Mouse (Mus musculus): ENCODE results near the gene Zfp697. TPM values are rescaled to one million over a fixed set of nuclear protein-coding genes. Genes with fewer than 3 reads are reported as not detected.
"Not testable (repeated sequence)": the region's sequence is repeated elsewhere in the genome, so short reads cannot be mapped to it uniquely, and the experiment has no call there.

Gene Zfp697
- polyA plus RNA-seq, 1 experiment: not detected

DNA sequence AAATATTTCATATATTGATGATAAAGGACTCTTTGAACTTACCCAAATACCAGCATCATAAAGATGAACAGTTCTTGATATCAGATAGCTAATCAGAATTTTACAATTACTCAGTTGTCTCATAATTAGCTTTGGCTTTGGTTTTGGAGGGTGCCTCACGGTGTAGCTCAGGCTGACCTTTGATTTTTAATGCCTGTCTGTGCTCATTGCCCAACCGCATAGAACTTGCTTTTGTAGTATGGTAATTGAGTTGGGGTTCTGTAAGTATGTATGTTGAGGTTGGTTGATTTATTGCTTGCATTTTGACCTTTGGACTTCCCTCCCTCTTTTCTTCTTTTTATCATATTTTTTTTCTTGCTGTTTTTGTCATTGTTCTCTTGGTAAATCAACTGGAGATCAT is 31.5 kb downstream of the Zfp697 start:
- TF ChIP-seq GATA1 (IDR thresholded peaks at IDR 0.05; ENCODE audit: low read length): no peak

DNA sequence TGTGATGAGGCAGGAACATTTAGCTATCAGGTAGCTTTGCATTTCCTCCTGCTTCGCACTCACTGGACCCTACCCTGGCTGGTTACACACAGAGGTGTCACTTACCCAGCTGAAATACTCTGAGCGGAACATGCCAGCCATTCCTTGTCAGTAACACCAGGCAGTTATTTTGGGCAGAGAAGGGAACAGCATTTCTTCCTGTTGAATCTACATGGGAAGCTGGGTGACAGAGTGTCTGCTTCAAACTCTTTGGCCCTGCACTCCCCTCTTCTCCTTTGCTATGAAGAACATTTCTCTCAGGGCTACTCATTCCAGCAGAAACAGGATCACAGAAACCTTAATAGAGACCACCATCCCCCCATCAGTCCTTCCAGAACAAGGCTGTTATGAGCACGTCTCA is 32.0 kb downstream of the Zfp697 start:
- TF ChIP-seq GATA1 (IDR thresholded peaks at IDR 0.05; ENCODE audit: low read length): no peak

DNA sequence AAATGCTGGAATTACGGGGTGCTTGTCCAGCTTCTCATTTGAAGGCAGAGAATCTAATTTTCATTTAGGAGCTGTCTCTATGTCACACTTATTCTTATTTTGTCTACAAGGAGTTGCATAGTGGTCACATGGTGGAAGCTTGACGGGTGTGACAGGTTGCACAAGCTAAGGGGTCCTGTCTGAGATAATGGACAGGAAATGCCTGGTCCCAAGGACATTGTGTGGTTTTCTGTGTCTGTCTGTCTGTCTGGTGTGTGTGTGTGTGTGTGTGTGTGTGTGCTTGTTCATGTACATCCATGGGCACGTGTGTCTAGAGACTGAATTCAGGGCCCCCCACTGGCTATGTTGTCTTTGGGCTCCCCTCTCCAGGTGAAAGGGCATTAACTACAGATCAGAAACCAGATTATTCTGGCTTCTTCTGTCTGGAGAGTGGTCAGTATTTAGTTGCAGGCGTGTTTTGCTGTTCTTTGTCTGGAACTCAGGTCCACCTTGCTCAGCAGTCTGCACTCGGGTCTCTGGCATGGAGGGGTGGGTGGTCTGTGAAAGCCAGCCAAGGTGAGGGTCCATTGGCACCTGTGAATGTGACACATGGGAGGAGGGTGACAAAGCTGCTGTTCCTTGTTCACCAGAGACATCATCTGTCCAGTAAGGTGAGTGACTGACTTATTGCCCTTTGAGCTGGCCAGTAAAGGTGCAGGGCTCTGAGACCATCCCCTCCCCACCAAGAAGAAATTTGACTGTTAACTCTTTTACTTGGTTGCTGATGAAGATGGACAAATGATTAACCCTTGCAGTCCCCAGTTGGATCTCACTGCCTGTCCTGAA is 34.4 kb downstream of the Zfp697 start:
- TF ChIP-seq GATA1 (IDR thresholded peaks at IDR 0.05; ENCODE audit: low read length): no peak

DNA sequence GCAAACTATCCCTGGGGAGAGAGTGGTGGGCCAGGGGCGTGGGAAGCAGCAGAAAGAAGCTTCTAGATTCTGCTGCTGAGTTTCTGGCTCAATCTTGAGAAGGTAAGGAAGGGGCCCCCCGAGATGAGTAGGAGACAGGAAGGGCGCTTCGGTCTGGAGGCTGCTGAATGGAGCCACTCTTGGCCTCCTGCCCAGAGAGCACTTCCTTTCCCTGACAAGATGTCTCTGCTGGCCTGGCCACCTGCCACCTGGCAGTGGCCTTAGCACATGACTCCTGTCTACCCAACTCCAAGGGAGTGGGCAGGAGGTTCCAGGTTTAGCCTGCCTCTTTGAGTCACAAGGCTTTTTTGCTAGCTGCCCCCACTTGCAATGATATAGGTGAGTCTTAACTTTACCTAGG is 35.1 kb downstream of the Zfp697 start:
- TF ChIP-seq GATA1 (IDR thresholded peaks at IDR 0.05; ENCODE audit: low read length): no peak

DNA sequence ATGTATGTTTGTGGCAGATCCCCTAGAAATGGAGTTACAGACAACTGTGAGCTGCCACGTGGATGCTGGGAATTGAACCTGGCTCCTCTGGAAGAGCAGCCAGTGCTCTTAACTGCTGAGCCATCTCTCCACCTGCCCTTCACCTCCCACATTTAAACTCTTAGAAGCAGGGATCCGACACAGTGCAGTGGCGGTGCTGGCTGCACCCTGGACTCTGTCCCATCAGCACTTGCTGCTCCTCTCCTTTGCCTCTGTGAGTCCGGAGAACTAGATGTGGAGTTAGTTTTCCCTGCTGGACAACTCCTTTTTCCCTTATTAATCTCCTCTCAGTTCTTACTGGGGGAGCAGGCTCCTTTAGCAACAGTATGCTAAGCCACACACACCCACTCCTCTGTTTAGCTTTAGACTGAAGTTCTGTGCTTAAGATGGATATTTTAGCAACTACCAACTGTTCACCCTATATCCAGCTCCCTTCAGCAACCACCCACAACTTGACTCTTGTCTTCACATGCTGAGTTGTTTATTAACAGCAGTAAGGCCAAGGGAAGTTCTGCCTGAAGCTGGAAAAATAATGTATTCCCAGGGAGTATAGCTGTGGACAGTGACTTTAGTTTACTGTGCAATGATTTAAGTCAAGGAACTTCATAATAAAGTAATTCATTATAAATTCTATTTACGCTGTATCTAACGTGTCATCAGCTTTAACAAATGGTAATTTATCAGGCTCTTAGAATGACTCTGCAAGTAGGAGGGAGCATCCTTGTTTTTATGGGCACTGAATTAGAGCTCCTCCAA is 36.9 kb downstream of the Zfp697 start:
- TF ChIP-seq GATA1 (IDR thresholded peaks at IDR 0.05; ENCODE audit: low read length): no peak

DNA sequence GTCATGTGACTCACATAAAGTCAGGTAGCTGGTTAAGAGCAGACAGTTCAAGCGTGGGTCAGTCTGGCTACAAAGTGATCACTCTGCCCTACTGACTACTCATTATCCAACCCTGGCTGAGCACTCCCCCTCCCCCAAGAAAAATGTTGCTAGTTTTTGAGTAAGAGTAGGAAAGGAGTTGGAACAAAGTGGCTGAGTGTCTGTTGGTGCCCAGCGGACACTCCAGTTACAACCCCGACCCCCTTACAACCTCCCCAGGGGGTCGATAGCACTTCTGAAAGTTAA is 37.5 kb downstream of the Zfp697 start:
- no peak for TF ChIP-seq GATA1 (IDR thresholded peaks at IDR 0.05; ENCODE audit: low read length)

DNA sequence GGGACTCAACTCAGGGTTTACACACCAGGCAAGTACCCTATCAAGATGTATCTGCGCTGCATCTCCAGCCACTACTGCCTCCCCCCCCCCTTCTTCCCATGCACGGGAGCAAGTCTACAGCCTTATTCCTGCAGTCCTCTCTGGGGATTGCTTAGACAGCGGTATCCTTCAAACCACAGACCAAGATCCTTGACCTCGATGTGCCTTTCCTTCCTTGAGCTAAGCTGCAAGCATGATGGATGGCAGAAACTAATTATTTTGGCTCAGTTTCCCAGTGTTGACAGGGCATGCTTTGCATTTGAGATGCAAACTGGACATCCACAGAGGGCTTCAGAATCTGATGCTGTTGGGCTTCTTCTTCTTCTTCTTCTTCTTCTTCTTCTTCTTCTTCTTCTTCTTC is 40.7 kb downstream of the Zfp697 start:
- no peak for TF ChIP-seq GATA1 (IDR thresholded peaks at IDR 0.05; ENCODE audit: low read length)

DNA sequence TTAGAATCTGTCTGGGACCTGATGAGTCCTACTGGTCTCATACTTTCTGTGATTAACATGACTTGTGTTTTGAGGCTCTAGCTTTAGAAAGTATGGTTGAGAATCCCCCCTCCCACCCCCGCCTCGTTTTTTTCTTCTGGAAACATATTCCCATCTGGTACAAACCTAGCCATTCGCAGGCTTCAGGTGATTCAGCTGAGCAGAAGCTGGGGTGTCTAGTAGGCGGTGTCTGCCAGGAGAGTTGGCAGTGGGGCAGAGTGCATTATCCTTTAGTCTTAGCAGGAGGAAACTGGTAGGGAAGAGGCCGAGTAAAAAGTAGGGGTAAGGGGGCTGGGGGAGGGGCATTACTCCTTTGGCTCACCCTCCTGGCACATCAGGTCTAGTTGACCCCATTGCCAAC is 44.5 kb downstream of the Zfp697 start:
- no peak for TF ChIP-seq GATA1 (IDR thresholded peaks at IDR 0.05; ENCODE audit: low read length)

DNA sequence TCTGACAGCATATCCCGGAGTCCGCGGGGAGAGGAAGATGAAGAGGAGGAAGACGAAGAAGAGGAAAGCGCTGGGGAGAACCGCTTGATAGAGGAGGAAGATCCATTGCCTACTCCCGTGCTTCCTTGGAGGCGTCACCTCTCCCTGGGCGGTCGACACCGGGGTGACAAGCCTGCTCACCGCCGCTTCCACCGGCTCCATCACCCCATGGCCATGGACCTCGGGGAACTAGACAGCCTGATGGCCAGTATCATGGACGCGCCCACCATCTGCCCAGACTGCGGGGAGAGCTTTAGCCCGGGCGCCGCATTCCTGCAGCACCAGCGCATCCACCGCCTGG is 45.0 kb downstream of the Zfp697 start:
- TF ChIP-seq GATA1 (IDR thresholded peaks at IDR 0.05; ENCODE audit: low read length): no peak

DNA sequence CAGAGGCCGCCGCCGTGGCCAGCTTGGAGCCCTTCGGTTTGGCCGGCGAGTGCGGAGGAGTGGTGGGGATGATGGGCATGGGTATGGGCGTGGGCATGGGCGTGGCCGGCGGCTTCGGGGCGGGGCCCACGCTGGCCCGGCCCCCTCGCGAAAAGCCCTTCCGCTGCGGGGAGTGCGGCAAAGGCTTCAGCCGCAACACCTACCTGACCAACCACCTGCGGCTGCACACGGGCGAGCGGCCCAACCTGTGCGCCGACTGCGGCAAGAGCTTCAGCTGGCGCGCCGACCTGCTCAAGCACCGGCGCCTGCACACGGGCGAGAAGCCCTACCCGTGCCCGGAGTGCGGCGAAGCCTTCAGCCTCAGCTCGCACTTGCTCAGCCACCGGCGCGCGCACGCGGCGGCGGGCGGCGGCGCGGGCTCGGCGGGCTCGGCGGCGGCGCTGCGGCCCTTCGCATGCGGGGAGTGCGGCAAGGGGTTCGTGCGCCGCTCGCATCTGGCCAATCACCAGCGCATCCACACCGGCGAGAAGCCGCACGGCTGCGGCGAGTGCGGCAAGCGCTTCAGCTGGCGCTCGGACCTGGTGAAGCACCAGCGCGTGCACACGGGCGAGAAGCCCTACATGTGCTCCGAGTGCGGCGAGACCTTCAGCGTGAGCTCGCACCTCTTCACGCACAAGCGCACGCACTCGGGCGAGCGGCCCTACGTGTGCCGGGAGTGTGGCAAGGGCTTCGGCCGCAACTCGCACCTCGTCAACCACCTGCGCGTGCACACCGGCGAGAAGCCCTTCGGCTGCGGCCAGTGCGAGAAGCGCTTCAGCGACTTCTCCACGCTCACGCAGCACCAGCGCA is 45.6 kb downstream of the Zfp697 start:
- no peak for TF ChIP-seq GATA1 (IDR thresholded peaks at IDR 0.05; ENCODE audit: low read length)

DNA sequence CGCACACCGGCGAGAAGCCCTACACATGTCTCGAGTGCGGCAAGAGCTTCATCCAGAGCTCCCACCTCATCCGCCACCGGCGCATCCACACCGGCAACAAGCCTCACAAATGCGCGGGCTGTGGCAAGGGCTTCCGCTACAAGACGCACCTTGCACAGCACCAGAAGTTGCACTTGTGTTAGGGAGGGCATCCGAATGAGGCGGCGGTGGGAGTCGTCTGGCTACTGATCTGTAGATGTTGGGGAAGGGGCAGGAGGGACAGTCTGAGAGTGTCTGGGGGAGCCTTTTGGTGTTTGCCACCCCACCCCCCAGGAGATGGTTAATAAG is 46.2 kb downstream of the Zfp697 start:
- TF ChIP-seq GATA1 (IDR thresholded peaks at IDR 0.05; ENCODE audit: low read length): no peak

DNA sequence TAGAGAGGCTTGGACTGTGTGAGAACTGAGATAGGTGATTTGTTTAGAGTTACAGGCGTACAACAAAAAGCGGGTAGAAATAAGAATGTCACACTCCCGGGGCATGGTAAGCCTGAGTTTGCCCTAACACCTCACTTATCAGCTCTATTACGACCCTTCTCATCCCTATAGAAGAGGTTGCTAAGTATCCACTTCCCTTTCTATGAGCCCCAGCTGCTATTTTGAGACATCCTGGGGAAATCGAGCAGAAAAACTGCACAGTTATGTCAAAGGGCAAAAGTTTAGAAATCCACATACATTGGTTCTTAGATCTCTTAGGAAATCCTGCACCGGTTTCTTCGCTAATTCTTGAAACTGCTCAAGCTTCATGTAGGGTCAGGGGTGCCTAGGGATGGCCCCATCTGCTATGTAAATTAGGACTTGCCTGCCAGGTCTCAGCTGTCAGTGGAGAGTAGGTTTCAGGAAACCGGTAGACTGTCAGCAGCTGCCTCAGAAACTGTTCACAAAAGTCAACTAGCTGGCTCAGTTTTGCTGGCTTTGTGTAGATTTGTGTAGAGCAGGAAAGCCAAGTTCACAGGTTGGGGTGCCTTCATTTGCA is 46.8 kb downstream of the Zfp697 start:
- no peak for TF ChIP-seq GATA1 (IDR thresholded peaks at IDR 0.05; ENCODE audit: low read length)

DNA sequence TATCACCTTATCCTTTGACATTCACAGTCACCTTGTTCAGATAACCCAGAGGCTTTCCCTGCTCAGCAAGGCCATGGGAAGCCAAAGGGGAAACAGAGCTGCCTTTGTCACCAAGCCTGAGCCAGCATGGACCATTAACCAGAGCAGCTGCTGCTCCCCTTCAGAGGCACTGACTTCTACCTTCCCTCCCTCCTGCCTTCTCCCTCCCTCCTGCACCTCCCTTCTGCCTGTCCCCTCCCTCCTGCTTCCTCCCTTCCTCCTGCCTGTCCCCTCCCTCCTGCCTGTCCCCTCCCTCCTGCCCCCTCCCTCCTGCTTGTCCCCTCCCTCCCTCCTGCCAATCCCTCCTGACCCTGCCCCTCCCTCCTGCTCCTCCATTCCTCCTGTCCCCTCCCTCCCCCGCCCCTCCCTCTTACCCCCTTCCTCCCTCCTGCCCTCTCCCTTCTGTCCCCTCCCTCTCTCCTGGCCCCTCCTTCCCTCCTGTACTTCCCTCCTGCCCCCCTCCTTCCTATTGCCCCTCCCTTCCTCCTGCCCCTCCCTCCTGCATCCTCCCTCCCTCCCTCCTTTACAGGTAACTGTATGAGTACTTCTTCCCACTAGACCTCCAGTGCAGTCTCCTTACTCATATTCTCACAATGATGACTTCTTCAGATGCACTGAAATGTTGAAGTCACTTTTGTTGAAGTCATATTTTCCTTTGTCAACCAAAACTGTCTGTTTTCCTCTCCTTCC is 52.0 kb downstream of the Zfp697 start:
- no peak for TF ChIP-seq GATA1 (IDR thresholded peaks at IDR 0.05; ENCODE audit: low read length)

DNA sequence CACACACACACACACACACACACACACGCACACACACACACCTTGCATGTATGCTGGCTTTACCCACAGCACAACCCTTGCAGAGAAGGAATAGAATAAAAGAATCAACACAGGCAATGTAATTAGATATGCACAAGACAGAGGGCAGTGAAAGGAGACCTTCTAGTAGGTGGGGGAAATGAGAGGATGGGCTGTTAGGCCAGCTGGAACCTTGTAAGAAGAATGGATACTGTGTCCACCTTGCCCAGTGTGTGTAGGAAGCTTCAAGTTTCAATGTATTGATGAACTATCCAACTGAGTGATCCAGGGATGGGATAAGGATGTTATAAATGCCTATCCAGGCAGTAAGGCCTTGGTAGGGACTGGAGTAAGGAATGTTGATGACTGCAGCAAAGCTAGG is 52.8 kb downstream of the Zfp697 start:
- TF ChIP-seq GATA1 (IDR thresholded peaks at IDR 0.05; ENCODE audit: low read length): no peak

DNA sequence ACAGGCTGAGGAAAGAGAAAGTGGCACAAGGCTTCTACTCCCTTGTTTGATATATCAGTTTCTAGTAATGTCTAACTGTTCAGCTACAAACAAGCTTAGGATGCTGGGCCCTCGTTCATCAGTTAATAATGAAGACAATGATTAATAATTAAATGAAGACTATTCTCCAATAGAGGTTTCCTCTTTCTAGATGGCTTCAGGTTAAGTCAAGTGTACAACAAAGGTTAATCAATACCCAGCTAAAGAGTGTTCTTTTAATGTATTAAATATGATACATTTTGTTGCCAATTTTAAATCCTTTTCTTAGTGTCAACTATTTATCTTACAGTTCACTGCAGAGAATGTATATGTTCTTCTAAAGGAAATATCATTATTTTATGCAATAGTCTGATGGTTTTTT is 74.8 kb downstream of the Zfp697 start, which contains the start of gene Gm4450:
Gm4450 (minus strand) TSS at position 101 of the 400 bp plus-strand sequence.
- not testable (repeated sequence) for TF ChIP-seq GATA1 (IDR thresholded peaks at IDR 0.05; ENCODE audit: low read length)
